Mouse (Mus musculus): ENCODE measurements at regions not wholly inside any gene's neighbourhood (a gene's known extent, or its start where the extent isn't known, plus 50 kb on each side); places are given as distances from the start of the nearest gene placed in this dataset.

DNA sequence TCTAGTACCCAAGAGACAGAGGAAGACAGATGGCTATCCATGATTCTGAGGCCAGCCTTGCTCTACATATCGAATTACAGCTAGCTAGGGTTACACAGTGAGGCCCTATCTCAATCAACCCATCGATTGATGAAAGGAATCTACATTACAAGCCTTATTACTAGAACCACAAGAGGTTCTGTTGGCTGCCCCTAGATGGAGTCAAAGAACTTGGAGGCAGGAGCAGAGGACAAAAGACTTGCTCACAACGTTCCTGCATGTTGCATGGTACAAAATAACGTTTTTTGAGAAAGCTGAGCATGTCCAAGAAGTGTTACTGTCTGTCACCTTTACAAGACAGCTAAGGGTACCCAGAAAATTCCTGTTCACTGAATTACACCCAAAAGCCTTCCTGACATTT lies 129.8 kb downstream of the Usp46 start:
- H3K4me1 ChIP-seq (ENCODE audit: control insufficient read depth, insufficient read depth, low read length) = no peaks in the 10 kb centered on the region
- no peaks in the 10 kb centered on the region for H3K36me3 ChIP-seq (ENCODE audit: control insufficient read depth, insufficient read depth, low read length)
- H3K9ac ChIP-seq (ENCODE audit: low read length) = no peak overlapping the region
- no peak overlapping the region for H3K4me3 ChIP-seq (ENCODE audit: low read depth, low read length)
- no peaks in the 10 kb centered on the region for H3K27me3 ChIP-seq (ENCODE audit: control insufficient read depth, insufficient read depth, low read length)
- H3K27ac ChIP-seq (ENCODE audit: low read depth, low read length) = no peak overlapping the region
- DNase-seq (ENCODE audit: low spot score) = no peak
- 60% methylated on average over 4 of the region's 4 CpGs for WGBS
- H3K4me2 ChIP-seq (ENCODE audit: low read depth) = no peak overlapping the region
- no peak for ATAC-seq (ENCODE audit: insufficient read depth, low FRiP score, low TSS enrichment)
- no peaks in the 10 kb centered on the region for H3K9me3 ChIP-seq (ENCODE audit: control insufficient read depth, low read length)

DNA sequence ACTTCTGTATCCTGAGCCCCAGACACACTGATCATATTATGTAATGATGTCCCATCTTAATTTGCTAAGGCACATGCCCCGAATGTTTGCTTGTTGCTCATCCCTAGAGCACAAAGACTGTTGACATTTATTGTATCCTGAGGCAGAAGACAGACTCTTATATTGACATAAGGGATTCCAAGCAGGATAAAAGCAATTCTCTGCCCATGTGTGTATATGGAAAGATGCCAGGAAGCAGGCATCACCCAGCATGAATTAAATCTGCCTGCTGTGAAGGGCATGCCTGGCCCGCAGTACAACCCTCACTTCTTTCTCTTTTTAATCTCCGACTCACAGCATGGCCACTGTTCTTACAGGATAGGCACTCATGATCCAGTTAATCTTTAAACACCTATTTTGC lies 125.3 kb downstream of the Usp46 start:
- H3K27me3 ChIP-seq (ENCODE audit: control insufficient read depth, insufficient read depth, low read length) = no peaks in the 10 kb centered on the region
- H3K9ac ChIP-seq (ENCODE audit: low read length) = no peak overlapping the region
- no peaks in the 10 kb centered on the region for H3K4me1 ChIP-seq (ENCODE audit: control insufficient read depth, insufficient read depth, low read length)
- no peak for DNase-seq (ENCODE audit: low spot score)
- H3K4me2 ChIP-seq (ENCODE audit: low read depth) = no peak overlapping the region
- H3K36me3 ChIP-seq (ENCODE audit: control insufficient read depth, insufficient read depth, low read length) = no peaks in the 10 kb centered on the region
- H3K9me3 ChIP-seq (ENCODE audit: control insufficient read depth, low read length) = no peaks in the 10 kb centered on the region
- no peak for ATAC-seq (ENCODE audit: insufficient read depth, low FRiP score, low TSS enrichment)
- H3K4me3 ChIP-seq (ENCODE audit: low read depth, low read length) = no peak overlapping the region
- WGBS = 62% methylated on average over 3 of the region's 3 CpGs
- no peak overlapping the region for H3K27ac ChIP-seq (ENCODE audit: low read depth, low read length)

DNA sequence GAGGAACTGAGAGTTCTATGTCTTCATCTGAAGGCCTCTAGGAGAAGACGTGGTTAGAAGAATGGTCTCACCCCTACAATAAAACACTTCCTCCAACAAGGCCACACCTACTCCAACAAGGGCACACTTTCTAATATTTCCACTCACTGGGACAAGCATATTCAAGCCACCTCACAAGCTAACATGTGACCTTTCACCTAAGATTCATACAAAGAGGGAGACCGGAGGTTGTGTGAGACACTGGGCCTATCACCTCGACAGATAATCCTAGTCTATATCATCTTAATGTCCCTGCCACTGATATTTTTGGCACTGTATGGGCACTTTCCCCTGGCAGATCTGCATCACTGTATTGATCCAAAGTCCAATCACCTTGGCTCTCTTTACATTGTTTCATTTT lies 122.6 kb downstream of the Usp46 start:
- 98% methylated on average over 3 of the region's 3 CpGs for WGBS
- no peak for ATAC-seq (ENCODE audit: insufficient read depth, low FRiP score, low TSS enrichment)
- Histone ChIP-seq H3K4me3 (ENCODE audit: low read depth, low read length) (no peak overlapping the region), H3K9me3 (ENCODE audit: control insufficient read depth, low read length) (no peaks in the 10 kb centered on the region), H3K9ac (ENCODE audit: low read length) (no peak overlapping the region), H3K27ac (ENCODE audit: low read depth, low read length) (no peak overlapping the region), H3K27me3 (ENCODE audit: control insufficient read depth, insufficient read depth, low read length) (no peaks in the 10 kb centered on the region), H3K4me1 (ENCODE audit: control insufficient read depth, insufficient read depth, low read length) (no peaks in the 10 kb centered on the region), H3K36me3 (ENCODE audit: control insufficient read depth, insufficient read depth, low read length) (no peaks in the 10 kb centered on the region), H3K4me2 (ENCODE audit: low read depth) (no peak overlapping the region)
- DNase-seq (ENCODE audit: low spot score) = no peak

DNA sequence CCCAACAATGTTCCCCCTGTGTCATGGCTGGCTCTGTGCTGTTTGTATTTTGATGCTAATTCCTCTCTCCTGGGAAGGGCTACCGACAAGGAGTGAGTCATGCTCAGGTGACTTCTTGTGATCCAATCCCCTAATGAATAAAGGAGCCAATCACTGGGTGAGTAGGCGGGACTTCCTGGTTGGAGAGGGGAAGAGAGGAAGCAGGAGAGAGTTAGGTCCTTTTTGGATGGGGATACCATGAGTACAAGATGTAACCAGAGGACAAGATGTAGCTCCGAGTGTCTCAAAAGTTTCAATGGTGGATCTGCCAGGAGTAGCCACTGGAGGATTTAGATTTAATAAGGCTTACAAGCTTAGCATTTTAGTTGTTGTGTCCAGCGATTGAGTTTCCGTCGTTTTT lies 122.1 kb downstream of the Usp46 start:
- Histone ChIP-seq H3K9ac (ENCODE audit: low read length) (no peak overlapping the region), H3K27ac (ENCODE audit: low read depth, low read length) (no peak overlapping the region), H3K9me3 (ENCODE audit: control insufficient read depth, low read length) (no peaks in the 10 kb centered on the region), H3K27me3 (ENCODE audit: control insufficient read depth, insufficient read depth, low read length) (no peaks in the 10 kb centered on the region), H3K36me3 (ENCODE audit: control insufficient read depth, insufficient read depth, low read length) (no peaks in the 10 kb centered on the region), H3K4me1 (ENCODE audit: control insufficient read depth, insufficient read depth, low read length) (peaks cover 4% of the 10 kb centered on the region), H3K4me3 (ENCODE audit: low read depth, low read length) (no peak overlapping the region), H3K4me2 (ENCODE audit: low read depth) (no peak overlapping the region)
- DNase-seq (ENCODE audit: low spot score) (no peak), ATAC-seq (ENCODE audit: insufficient read depth, low FRiP score, low TSS enrichment) (no peak)
- 88% methylated on average over 6 of the region's 6 CpGs for WGBS

DNA sequence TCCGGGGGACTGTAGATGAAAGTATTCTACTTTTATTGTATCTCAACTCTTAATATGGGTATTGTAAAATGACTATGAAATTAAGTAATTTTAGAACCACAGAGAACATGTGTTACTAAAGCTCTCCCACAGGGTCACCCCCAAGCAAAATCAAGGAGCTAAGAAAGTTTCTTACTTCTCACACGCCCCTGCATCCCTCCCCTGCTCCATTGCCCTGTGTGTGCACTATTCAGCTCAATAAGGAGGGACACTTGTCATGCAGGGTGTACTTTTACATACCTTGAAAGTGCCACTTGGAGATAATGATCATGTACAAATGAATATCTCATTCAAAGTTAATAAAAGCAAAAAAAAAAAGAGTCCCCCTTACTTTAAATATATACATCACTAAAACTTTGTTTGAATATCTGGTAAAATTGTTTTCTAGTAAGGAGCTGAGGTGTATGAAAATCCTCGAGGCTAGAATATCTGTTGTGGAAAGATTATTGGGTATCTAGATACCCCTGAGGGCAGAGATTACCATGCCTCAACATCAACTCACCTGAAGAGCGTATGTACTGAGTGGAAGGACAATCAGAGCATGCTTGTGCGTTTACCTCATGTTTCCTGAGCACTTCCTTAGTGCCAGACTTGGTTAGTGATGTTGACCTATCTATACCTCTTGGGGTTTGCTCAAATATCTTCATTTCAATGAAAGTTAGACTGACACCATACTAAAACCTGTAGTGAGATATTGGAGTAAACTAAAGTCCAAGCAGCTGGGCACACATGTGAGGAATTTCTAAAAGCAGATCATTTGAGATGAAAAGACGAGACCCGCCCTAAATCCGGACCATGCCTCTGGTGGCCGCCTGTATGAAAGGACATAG lies 120.0 kb downstream of the Usp46 start:
- no peaks in the 10 kb centered on the region for H3K27me3 ChIP-seq (ENCODE audit: control insufficient read depth, insufficient read depth, low read length)
- H3K4me2 ChIP-seq (ENCODE audit: low read depth) = no peak overlapping the region
- H3K9ac ChIP-seq (ENCODE audit: low read length) = no peak overlapping the region
- no peak overlapping the region for H3K27ac ChIP-seq (ENCODE audit: low read depth, low read length)
- H3K4me3 ChIP-seq (ENCODE audit: low read depth, low read length) = no peak overlapping the region
- ATAC-seq (ENCODE audit: insufficient read depth, low FRiP score, low TSS enrichment) = no peak
- no peaks in the 10 kb centered on the region for H3K36me3 ChIP-seq (ENCODE audit: control insufficient read depth, insufficient read depth, low read length)
- H3K4me1 ChIP-seq (ENCODE audit: control insufficient read depth, insufficient read depth, low read length) = peaks cover 4% of the 10 kb centered on the region
- no peak for DNase-seq (ENCODE audit: low spot score)
- H3K9me3 ChIP-seq (ENCODE audit: control insufficient read depth, low read length) = no peaks in the 10 kb centered on the region
- WGBS = 92% methylated on average over 9 of the region's 9 CpGs

Data from neural tube, embryonic 11.5 days (tissue).